Mouse (Mus musculus) c-Kit-positive CD71-negative TER-119-negative erythroid progenitor cells, embryonic 14.5 days (primary cell): ENCODE data around the gene Zdhhc7.

Source experiments
- DNase-seq: peaks from one replicate; pipeline ENCODE4 v3.0.0-alpha.2; 2013; ENCODE audit warnings: low read depth

Zdhhc7 gene

DNA sequence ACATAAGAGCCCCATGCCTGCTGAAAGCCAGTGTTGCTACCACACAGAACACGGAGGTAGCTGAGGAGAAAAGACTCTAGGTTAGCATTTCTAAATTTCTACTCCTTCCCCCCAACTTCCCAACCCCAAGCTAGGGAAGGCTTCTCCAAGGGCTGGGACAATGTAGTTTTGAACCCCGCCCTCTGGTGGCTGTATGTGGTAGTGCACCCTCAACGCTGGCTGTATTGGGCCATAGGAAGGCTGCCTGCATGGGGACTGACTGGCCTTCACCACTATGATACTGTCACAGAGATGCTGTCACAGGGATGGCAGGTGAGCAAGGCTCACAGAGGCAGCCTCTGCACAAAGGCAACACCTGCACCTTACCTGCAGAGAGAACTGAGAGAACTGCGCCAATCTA, 29.6 kb downstream of the Zdhhc7 start:
- peak; percentile 71 for DNase-seq

DNA sequence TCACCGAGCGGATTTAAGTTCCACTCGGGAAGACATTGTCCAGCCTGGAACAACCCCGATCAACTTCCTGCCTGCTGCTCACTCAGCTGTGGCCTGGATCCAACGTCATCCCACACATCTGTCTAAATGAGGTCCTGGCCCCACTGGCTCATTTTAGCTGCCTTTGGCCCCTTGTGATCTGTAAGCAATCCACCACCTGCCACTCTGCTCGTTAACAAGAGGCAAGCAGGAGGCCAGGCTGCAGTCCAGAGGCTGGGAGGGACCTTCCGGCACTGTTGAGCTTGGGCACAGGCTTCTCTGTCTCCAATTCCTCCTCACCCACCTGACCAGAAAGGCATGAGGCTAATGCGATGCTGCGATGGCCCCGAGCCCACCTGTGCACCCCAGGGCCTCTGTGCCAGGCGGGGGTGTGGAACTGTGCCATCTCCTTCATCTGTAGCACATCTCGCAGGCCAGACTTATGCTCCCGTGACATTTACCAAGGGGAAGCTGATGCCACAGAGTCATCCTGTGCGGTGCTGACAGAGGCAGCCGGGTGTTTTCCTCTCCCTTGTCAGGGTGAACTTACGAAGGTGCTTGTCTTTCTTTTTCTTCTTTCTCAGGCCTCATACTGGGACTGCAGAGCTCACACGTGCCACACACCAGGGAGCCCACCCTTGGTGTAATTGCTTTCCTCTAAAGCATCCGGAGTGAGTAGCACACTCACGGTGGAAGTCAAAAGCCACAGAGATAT, 33.2 kb downstream of the Zdhhc7 start:
- no peak for DNase-seq

- no peak for DNase-seq
Measured at GRCm38 (mm10) chr8:120066226-120066625, 35.1 kb downstream of the Zdhhc7 start.

- DNase-seq: no peak
Measured at GRCm38 (mm10) chr8:120065611-120066010, 35.7 kb downstream of the Zdhhc7 start.

DNA sequence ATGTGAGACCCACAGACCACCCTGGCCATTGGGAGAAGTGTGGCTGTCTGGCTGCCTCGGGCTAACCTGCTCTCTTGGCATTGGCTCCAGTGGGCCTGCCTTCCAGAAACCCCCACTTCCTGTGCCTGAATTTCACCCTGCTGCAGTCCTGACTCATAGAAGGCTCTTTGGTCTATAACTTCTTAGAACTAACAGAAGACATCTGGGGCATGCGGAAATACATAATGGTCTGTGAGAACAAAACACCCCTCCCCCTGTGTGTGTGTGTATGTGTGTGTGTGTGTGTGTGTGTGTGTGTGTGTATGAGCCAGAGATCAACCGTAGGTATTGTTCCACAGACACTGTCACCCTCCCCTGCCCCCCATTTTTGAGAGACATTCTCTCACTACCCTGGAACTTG, 38.0 kb downstream of the Zdhhc7 start:
- DNase-seq: no peak

DNA sequence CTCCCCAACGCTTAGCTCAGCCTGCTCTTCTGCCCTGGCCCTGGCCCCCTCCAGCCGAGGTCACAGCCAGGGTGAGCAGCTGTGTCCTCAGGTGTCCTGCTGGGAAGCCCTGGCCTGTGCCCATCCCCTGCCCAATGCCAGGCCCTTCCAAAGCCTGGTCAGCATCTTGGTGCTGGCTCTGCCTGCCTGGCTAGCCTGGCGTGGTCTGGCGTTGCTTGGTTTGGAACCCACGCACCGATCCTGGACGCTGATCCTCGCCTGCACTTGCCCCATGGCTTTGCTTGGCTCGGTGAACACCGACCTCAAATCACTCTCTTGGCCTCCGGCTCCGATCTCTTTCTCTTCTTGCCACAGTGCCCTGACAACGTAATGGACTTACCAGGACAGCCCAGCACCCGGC, 38.5 kb downstream of the Zdhhc7 start:
- DNase-seq: no peak

GRCm38 (mm10) chr8:120057078-120057477, 44.2 kb downstream of the Zdhhc7 start:
- DNase-seq: no peak

DNA sequence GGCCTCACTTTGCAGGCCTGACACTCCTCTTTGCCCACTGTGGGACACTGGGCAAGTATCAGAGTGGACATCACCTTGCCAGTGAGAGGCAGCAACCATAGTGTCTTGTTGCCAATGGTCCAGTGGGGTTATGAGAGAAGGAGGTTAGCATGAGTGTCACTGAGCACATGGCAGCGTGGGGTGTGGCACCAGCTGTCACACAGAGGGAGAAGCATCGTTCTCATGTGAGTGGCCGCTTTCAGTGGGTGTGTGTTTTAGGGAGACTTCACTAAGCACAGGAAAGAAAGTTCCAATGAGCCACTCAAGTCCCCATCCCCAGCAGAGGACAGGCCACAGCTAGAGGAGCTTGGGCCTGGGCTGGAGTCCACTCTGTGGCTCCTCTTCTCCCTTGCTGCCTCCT, 46.4 kb downstream of the Zdhhc7 start:
- DNase-seq: no peak

- DNase-seq: no peak
Measured at GRCm38 (mm10) chr8:120052318-120052717, 49.0 kb downstream of the Zdhhc7 start.

GRCm38 (mm10) chr8:120051908-120052307, 49.4 kb downstream of the Zdhhc7 start:
- DNase-seq: no peak

DNA sequence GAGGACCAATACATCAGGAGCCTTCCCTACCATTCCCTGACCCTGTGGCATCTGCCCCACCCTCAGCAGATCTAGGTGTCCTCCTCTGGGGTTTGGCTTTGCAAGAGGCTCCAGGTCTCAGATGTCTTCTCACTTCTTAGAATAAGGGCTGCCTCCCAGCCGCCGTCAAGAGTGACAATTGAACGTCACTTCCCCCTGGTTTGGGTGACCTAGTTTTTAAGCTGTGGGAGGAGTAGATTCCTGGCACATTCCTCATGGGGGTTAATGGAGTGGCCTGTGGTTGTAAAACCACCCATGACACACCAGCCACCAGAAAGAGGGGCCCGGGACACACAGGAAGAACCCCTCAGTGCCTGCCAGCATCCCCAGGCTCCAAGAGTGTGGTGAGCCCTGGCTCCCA, 50.3 kb downstream of the Zdhhc7 start:
- no peak for DNase-seq

GRCm38 (mm10) chr8:120050376-120050775, 50.9 kb downstream of the Zdhhc7 start:
- DNase-seq: no peak

DNA sequence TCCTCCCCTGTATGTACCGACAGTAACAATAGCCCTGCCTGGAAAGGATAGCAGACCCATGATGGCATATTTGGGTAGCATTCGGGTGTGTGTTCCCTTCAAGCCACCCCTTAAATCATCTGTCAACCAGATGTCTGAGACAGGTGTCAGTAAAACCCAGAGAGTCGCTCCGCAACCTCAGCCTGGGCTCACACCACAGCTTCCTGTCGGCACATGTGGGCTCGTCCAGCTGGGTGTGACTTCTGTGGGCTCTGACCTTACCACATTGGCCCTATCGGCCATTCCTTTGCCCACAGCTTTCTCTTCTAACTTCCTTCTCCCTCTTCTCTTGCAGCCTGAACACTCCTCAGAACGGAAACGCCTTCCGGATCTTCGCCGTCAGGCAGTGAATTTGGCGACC, 51.3 kb downstream of the Zdhhc7 start:
- no peak for DNase-seq

- DNase-seq: no peak
Measured at GRCm38 (mm10) chr8:120046258-120047020, 54.8 kb downstream of the Zdhhc7 start.

DNA sequence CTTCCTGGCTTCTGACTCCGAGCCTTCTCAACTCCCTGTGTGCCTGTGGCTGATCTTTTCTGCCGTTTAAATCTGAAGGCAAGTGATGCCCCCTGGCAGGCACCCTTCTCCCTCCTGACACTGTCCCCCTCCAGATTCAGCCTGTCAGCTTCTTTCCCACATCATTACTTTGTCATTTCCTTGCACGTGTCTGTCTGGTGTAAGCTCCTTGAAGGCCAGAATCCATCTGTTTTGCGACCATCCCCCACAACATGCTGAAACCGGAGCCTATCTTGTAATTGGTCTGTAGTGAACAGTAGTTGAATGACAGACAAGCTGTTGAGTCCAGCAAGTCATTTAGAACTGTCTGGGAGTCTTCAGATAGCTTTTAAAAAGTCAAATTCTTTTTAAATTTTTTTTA, 55.8 kb downstream of the Zdhhc7 start:
- DNase-seq: no peak

DNA sequence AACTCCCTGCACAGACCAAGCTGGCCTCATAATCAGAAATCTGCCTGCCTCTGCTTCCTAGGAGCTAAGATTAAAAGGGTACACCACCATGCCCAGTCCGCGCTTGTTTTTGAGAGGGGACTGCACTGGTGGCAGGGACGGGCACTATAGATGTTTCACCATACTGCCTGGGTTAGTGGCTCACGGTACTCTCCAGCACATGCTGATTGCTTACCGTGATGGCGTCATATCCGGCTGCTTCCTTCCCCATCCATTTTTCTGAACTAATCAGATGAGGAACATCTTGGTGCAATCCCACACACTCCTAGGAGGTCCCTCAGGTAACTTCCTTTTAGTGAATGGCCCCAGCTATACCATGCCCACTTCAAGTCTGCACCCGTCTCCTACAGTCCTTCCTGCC, 56.4 kb downstream of the Zdhhc7 start:
- DNase-seq: no peak

DNA sequence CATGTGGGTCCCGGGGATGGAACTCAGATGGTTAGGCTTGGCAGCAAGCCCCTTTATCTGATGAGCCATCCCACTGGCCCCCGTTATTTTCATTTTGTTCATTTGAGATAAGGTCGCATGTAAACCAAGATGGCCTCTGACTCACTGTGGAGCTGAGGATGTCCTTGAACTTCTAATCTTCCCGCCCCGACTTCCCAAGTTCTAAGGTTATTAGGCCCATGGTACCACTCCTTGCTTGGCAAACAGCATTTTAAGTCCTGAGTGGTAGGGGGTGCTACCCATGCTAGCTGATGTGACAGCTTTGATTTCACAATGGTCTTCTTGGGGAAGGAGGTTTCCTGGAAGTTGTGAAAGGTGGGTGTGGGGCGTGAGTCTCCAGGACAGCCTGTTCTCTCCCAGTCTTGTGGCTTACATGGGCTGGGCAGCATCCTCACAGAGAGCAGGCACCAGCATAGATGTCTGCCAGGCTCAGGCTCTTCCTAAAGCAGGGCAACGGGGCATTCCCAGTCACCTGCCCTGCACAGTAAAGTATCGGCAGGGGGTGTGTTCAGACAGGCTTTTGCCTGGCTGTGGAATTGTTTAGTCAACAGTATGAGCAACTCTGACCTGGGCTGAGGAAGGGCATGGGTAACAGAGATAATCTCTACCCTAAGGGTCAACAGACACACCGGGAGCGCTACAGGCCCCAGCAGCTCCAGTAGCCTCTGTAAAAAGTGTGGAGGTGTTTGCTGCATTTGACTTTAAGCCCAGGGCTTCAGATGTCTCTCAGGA, 58.6 kb downstream of the Zdhhc7 start:
- no peak for DNase-seq

- no peak for DNase-seq
Measured at GRCm38 (mm10) chr8:120040861-120041260, 60.4 kb downstream of the Zdhhc7 start.

DNA sequence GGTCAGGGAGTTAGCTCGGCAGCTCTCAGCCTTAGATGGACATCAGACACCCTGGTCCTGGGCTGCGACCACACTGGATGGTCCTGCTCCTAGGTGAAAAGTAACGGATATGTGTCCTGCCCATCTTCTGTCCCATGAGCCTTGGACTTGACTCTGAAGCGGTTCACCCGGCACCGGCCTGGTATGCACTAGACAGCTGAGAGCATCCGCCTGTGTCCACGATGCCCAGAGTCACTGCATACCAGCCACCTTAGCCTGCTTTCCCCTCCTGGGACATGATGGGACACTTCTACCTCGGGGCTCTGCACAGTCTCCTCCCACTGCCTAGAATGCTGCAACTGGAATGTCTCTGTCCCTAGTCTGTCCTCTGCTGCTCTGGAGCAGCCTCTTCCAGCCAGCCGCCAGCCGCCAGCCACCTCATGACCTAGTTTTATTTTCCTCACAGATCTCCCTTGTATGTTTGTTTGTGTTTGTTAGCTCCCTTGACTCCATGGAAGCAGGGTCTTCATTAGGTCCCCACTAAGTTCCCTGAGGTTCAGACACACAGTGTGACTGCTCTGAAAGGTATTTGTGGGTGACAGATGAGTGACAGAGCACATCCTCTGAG, 61.9 kb downstream of the Zdhhc7 start:
- no peak for DNase-seq

- DNase-seq: no peak
Measured at GRCm38 (mm10) chr8:120038741-120039140, 62.5 kb downstream of the Zdhhc7 start.

DNA sequence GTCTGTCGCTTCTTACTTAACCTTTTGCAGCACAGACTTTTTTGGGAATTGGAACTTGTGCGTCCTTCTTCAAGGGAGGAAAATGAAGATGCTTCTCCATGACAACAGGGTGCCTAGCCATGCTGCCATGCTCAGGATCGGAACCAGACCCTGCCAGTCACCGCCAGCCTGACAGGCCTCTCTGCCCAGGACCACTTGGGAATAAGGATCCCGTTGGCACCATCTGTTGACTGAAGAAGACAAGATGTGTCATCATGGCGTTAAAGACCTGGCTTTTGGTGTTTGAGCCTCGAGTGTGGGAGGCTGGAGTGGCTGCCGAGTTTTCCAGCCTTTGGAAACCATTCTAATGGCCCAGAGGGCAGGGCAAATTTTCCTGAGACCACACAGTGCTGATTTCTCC, 63.7 kb downstream of the Zdhhc7 start:
- DNase-seq: no peak

- no peak for DNase-seq
Measured at GRCm38 (mm10) chr8:120037199-120037598, 64.1 kb downstream of the Zdhhc7 start.
